13 mouse cellular contexts compared by ENCODE assay signal in genomic region chr13:37602256-37602655, GRCm38 (mm10).
A peak's percentile ranks its signal among the peaks of the same experiment; 100 is the strongest.
DNase-seq lines count a peak whose midpoint lies in the region; ATAC-seq lines count a peak whose summit lies in the region.
"Had no signal": no experiment of that assay in that cellular context is flagged by ENCODE, and none has a peak within 500 bp of the region (broad histone marks: within the 10 kb centered on the region; RNA-seq: fewer than 3 reads in every experiment).

No protein-coding gene starts in this region.

- no peaks in the 10 kb centered on the region for H3K9me3 ChIP-seq in kidney, embryonic 16.5 days (ENCODE audit: low read length)
- no peaks in the 10 kb centered on the region for H3K9me3 ChIP-seq in heart, embryonic 16.5 days (replicated peaks; ENCODE audit: control insufficient read depth, low read length)
- no peaks in the 10 kb centered on the region for H3K9me3 ChIP-seq in intestine, embryonic 16.5 days (ENCODE audit: control insufficient read depth, low read length)
- H3K9me3 ChIP-seq: liver, embryonic 13.5 days; neural tube, embryonic 12.5 days had no signal

- H3K36me3 ChIP-seq in kidney, embryonic 16.5 days (ENCODE audit: insufficient read depth, low read length): no peaks in the 10 kb centered on the region
- H3K36me3 ChIP-seq in heart, embryonic 16.5 days (ENCODE audit: control insufficient read depth, insufficient read depth): no peaks in the 10 kb centered on the region
- no peaks in the 10 kb centered on the region for H3K36me3 ChIP-seq in intestine, embryonic 16.5 days (ENCODE audit: control insufficient read depth, insufficient read depth, low read length)
- H3K36me3 ChIP-seq: liver, embryonic 13.5 days; neural tube, embryonic 12.5 days had no signal

- H3K27me3 ChIP-seq in kidney, embryonic 16.5 days (ENCODE audit: insufficient read depth, low read length): no peaks in the 10 kb centered on the region
- no peaks in the 10 kb centered on the region for H3K27me3 ChIP-seq in heart, embryonic 16.5 days (ENCODE audit: control insufficient read depth, insufficient read depth, low read length)
- no peaks in the 10 kb centered on the region for H3K27me3 ChIP-seq in intestine, embryonic 16.5 days (replicated peaks; ENCODE audit: control insufficient read depth, insufficient read depth, low read length)
- H3K27me3 ChIP-seq: liver, embryonic 13.5 days; neural tube, embryonic 12.5 days had no signal

- no peak overlapping the region for H3K27ac ChIP-seq in kidney, embryonic 16.5 days (ENCODE audit: low read length)
- H3K27ac ChIP-seq in brown adipose tissue, adult 24 weeks (replicated peaks; ENCODE audit: low read depth, low read length): peak overlapping the region; percentile 13
- H3K27ac ChIP-seq in heart, embryonic 16.5 days (ENCODE audit: low read length): peak overlapping the region; percentile 84
- no peak overlapping the region for H3K27ac ChIP-seq in intestine, embryonic 16.5 days (ENCODE audit: low read length)
- H3K27ac ChIP-seq: liver, embryonic 13.5 days; neural tube, embryonic 12.5 days had no signal

- ATAC-seq in kidney, embryonic 16.5 days (ENCODE audit: low FRiP score, low TSS enrichment): no peak
- peak; percentile 94 for ATAC-seq in heart, embryonic 16.5 days (replicated peaks; ENCODE audit: extremely low read depth, insufficient read depth, low FRiP score)
- no peak for ATAC-seq in monocyte, adult 5-6 weeks (replicated peaks; ENCODE audit: insufficient number of reproducible peaks, low FRiP score, low TSS enrichment, poor library complexity, severe bottlenecking)
- ATAC-seq in intestine, embryonic 16.5 days: no peak
- ATAC-seq: inflammation-experienced regulatory T-cells, adult 6 months had no signal

- no peak overlapping the region for H3K4me3 ChIP-seq in kidney, embryonic 16.5 days (ENCODE audit: low read length)
- H3K4me3 ChIP-seq in brown adipose tissue, adult 24 weeks (ENCODE audit: insufficient read depth, low read depth, low read length): no peak overlapping the region
- no peak overlapping the region for H3K4me3 ChIP-seq in heart, embryonic 16.5 days (ENCODE audit: low read length)
- H3K4me3 ChIP-seq in intestine, embryonic 16.5 days (ENCODE audit: low read length): no peak overlapping the region
- H3K4me3 ChIP-seq: liver, embryonic 13.5 days; neural tube, embryonic 12.5 days had no signal

- no peak overlapping the region for H3K9ac ChIP-seq in kidney, embryonic 16.5 days (replicated peaks; ENCODE audit: low read length)
- no peak overlapping the region for H3K9ac ChIP-seq in heart, embryonic 16.5 days (ENCODE audit: low read length)
- H3K9ac ChIP-seq in intestine, embryonic 16.5 days (ENCODE audit: low read depth, low read length): no peak overlapping the region
- H3K9ac ChIP-seq: liver, embryonic 13.5 days; neural tube, embryonic 12.5 days had no signal

- H3K4me2 ChIP-seq in kidney, embryonic 16.5 days (replicated peaks; ENCODE audit: low read depth, low read length): no peak overlapping the region
- peak overlapping the region; percentile 1; the same call in 1 of the 2 replicates for H3K4me2 ChIP-seq in heart, embryonic 16.5 days (ENCODE audit: low read depth, low read length)
- no peak overlapping the region for H3K4me2 ChIP-seq in intestine, embryonic 16.5 days (ENCODE audit: low read depth, low read length)
- H3K4me2 ChIP-seq: liver, embryonic 13.5 days; neural tube, embryonic 12.5 days had no signal

- DNase-seq in kidney, postnatal 36 days: peak; percentile 35 to 52
- peak; percentile 86 for DNase-seq in adrenal gland, adult 2 months
- no peak for DNase-seq in embryo, embryonic 10 days (ENCODE audit: low spot score)
- DNase-seq: embryo, embryonic 11 days; gastrocnemius, postnatal 10 days; liver, embryonic 13.5 days had no signal

- H3K4me1 ChIP-seq in kidney, embryonic 16.5 days (ENCODE audit: insufficient read depth, low read length): 0 out of 2 replicates have a peak, but pooled peaks cover 5% of the 10 kb centered on the region
- H3K4me1 ChIP-seq in brown adipose tissue, adult 24 weeks (ENCODE audit: control insufficient read depth, insufficient read depth, insufficient read length, low read length): peaks cover 8% of the 10 kb centered on the region
- H3K4me1 ChIP-seq in heart, embryonic 16.5 days (ENCODE audit: control insufficient read depth, insufficient read depth, low read length): peaks cover 34% of the 10 kb centered on the region
- 0 out of 2 replicates have a peak, but pooled peaks cover 8% of the 10 kb centered on the region for H3K4me1 ChIP-seq in intestine, embryonic 16.5 days (ENCODE audit: control insufficient read depth, insufficient read depth, low read length)
- H3K4me1 ChIP-seq: neural tube, embryonic 12.5 days had no signal

- 56% methylated on average over 4 of the region's 4 CpGs for whole genome bisulfite sequencing in kidney, embryonic 16.5 days
- 22% methylated on average over 4 of the region's 4 CpGs for WGBS in heart, embryonic 16.5 days
- 61% methylated on average over 4 of the region's 4 CpGs for WGBS in intestine, embryonic 16.5 days

Comparison
In these comparisons a context has a peak if more than half of its experiments do, and no peak if none do; other contexts are left out.
1. H3K27ac ChIP-seq: peak in brown adipose tissue, adult 24 weeks (single experiment) and heart, embryonic 16.5 days (single experiment); none in kidney, embryonic 16.5 days (single experiment) and intestine, embryonic 16.5 days (single experiment).